Mouse (Mus musculus) gastrocnemius, postnatal 36 days (tissue): ENCODE measurements around the gene Gm14851. TPM values are rescaled to one million over a fixed set of nuclear protein-coding genes. Genes with fewer than 3 reads are reported as not detected.
"Not testable (repeated sequence)": the region's sequence is repeated elsewhere in the genome, so short reads cannot be mapped to it uniquely, and the experiment has no call there.

Experiments
- DNase-seq, 2 experiments: peaks; one replicate each; pipeline ENCODE4 v3.0.0; 2022
- intact Hi-C: fragments of 180-260 bp; cut with DNase I; formaldehyde crosslinking; loops from one replicate; pipeline ENCODE4 v1.15.1; 2025
- long read RNA-seq, 2 experiments: library from polyadenylated mRNA; stranded (forward); transcript quantifications; one replicate each; pipeline ENCODE4 v2.0.0; 2021
- total RNA-seq, 2 experiments: library from RNA; stranded (reverse); gene quantifications; 2 replicates each; pipeline ENCODE4 v1.2.3; 2021

Gm14851 gene
- total RNA-seq: not detected
- long read RNA-seq, experiment 1: 0 reads
- long read RNA-seq, experiment 2: 0 reads

- intact Hi-C loops, DNase-seq: not testable (repeated sequence)
These were observed at the start of gene Gm14851 for GRCm38 (mm10) chr8:21095950-21096349. Gene Gm14851 (minus strand): TSS chr8:21096050.

- intact Hi-C loops, DNase-seq: not testable (repeated sequence)
These were observed 38.5 kb upstream of the Gm14851 start, which contains the start of gene Defa30 for GRCm38 (mm10) chr8:21134342-21134741. Gene Defa30 (plus strand): TSS chr8:21134642.

- intact Hi-C loops: no loop called here
- no peak for DNase-seq
These were observed 2.7 kb downstream of the Gm14851 start for GRCm38 (mm10) chr8:21093106-21093505.

GRCm38 (mm10) chr8:21084142-21084541 is 11.7 kb downstream of the Gm14851 start, which contains the start of gene Defa25:
Gene Defa25 (plus strand): TSS chr8:21084442.
- intact Hi-C loops, DNase-seq: not testable (repeated sequence)

GRCm38 (mm10) chr8:21064738-21065137 is 31.1 kb downstream of the Gm14851 start, which contains the start of gene Defa35:
Gene Defa35 (plus strand): TSS chr8:21065038.
- intact Hi-C loops, DNase-seq: not testable (repeated sequence)

- intact Hi-C loops, DNase-seq: not testable (repeated sequence)
These were observed 41.1 kb downstream of the Gm14851 start, which contains the start of gene Defa23 for GRCm38 (mm10) chr8:21054747-21055146. Gene Defa23 (plus strand): TSS chr8:21055047.

Other genes starting within 250 kb of the Gm14851 start
- gene Defb33, start 203.4 kb downstream of the Gm14851 start, total RNA-seq: not detected
- not detected for gene Gm15056, start 193.4 kb downstream of the Gm14851 start, total RNA-seq
- gene Gm6040, start 174.0 kb downstream of the Gm14851 start, total RNA-seq: not detected
- gene AY761185, start 151.3 kb downstream of the Gm14851 start, total RNA-seq: not detected
- gene Defa21, start 70.5 kb downstream of the Gm14851 start, total RNA-seq: not detected
- not detected for gene Defa23, start 41.0 kb downstream of the Gm14851 start, total RNA-seq
- not detected for gene Defa35, start 31.0 kb downstream of the Gm14851 start, total RNA-seq
- not detected for gene Defa25, start 11.6 kb downstream of the Gm14851 start, total RNA-seq
- gene Defa30, start 38.6 kb upstream of the Gm14851 start, total RNA-seq: not detected
- not detected for gene Defa22, start 66.2 kb upstream of the Gm14851 start, total RNA-seq
- not detected for gene Defa31, start 95.6 kb upstream of the Gm14851 start, total RNA-seq
- gene Gm15293, start 105.5 kb upstream of the Gm14851 start, total RNA-seq: not detected
- gene Gm15292, start 153.7 kb upstream of the Gm14851 start, total RNA-seq: not detected
- gene Defa27, start 219.5 kb upstream of the Gm14851 start, total RNA-seq: not detected
- gene Defa29, start 231.0 kb upstream of the Gm14851 start, total RNA-seq: not detected